Mouse (Mus musculus) intestine, embryonic 16.5 days (tissue): ENCODE measurements around the gene Ptch2. TPM values are rescaled to one million over a fixed set of nuclear protein-coding genes. Genes with fewer than 3 reads are reported as not detected.

Experiments
- ATAC-seq: fragments of 200-750 bp; cut with Nextera tagmentation; 2 replicates; pipeline ENCODE4 v1.8.0; 2017; ENCODE audit warnings: moderate TSS enrichment, moderate library complexity
- H3K27ac ChIP-seq: fragments of 300-500 bp; sonication (generic); 2 replicates; pipeline ENCODE4 v1.5.1; 2014; ENCODE audit warnings: mild to moderate bottlenecking, low read length
- H3K27me3 ChIP-seq: fragments of 300-500 bp; sonication (generic); replicated peaks from 2 replicates; pipeline ENCODE4 v1.6.1; 2014; ENCODE audit warnings: low read length, control low read depth, mixed read lengths; ENCODE audit not compliant: control insufficient read depth, insufficient read depth
- H3K36me3 ChIP-seq: fragments of 300-500 bp; sonication (generic); 2 replicates; pipeline ENCODE4 v1.6.1; 2014; ENCODE audit warnings: low read length, control low read depth; ENCODE audit not compliant: control insufficient read depth, insufficient read depth
- H3K4me1 ChIP-seq: fragments of 300-500 bp; sonication (generic); 2 replicates; pipeline ENCODE4 v1.6.1; 2014; ENCODE audit warnings: low read length, control low read depth, mixed read lengths; ENCODE audit not compliant: control insufficient read depth, insufficient read depth
- H3K4me2 ChIP-seq: fragments of 300-500 bp; sonication (generic); 2 replicates; pipeline ENCODE4 v1.6.1; 2014; ENCODE audit warnings: low read depth, low read length, control low read depth
- H3K4me3 ChIP-seq: fragments of 300-500 bp; sonication (generic); 2 replicates; pipeline ENCODE4 v1.5.1; 2014; ENCODE audit warnings: mild to moderate bottlenecking, low read length
- H3K9ac ChIP-seq: fragments of 300-500 bp; sonication (generic); 2 replicates; pipeline ENCODE4 v1.6.1; 2014; ENCODE audit warnings: low read depth, low read length
- H3K9me3 ChIP-seq: fragments of 300-500 bp; sonication (generic); 2 replicates; pipeline ENCODE4 v1.6.1; 2016; ENCODE audit warnings: low read length, control low read depth; ENCODE audit not compliant: control insufficient read depth
- WGBS: fragments of 180-500 bp; shearing (Covaris S2); extraction: QIAGEN DNeasy Blood & Tissue Kit; methylation state at CpG from one replicate; pipeline ENCODE4 v1.1.7; 2014; 5-methylcytosine and 5-hydroxymethylcytosine counted together
- polyA plus RNA-seq: library from polyadenylated mRNA; unstranded; fragments of >200 nt; fragmentation: Nextera tagmentation; extraction: Ambion mirVana; gene quantifications from 2 replicates; pipeline ENCODE4 v1.2.1, GENCODE M21; 2015

Ptch2 gene
- polyA plus RNA-seq, 1 experiment from 2014 or later: 6.2 TPM

- peak overlapping the region; percentile 91 for H3K27ac ChIP-seq
- H3K4me3 ChIP-seq: 0 out of 2 replicates have a peak overlapping the region, but pooled peaks have one; percentile 0
- no peaks in the 10 kb centered on the region for H3K27me3 ChIP-seq
- ATAC-seq: no peak
- peak overlapping the region; percentile 12 for H3K9ac ChIP-seq
- 55% methylated on average over 14 of the region's 14 CpGs for WGBS
- peaks cover 27% of the 10 kb centered on the region for H3K4me1 ChIP-seq
- H3K4me2 ChIP-seq: 0 out of 2 replicates have a peak overlapping the region, but pooled peaks have one; percentile 4
- H3K36me3 ChIP-seq: peaks cover 5% of the 10 kb centered on the region
- no peaks in the 10 kb centered on the region for H3K9me3 ChIP-seq
Measured at GRCm38 (mm10) chr4:117124518-117125347, 28.9 kb downstream of the Ptch2 start.

- ATAC-seq: peak; percentile 57
- 35% methylated on average over 8 of the region's 8 CpGs for WGBS
- peak within 1 kb of the TSS; percentile 32; the same call in 1 of the 2 replicates for H3K4me2 ChIP-seq
Measured at GRCm38 (mm10) chr4:117125348-117125909, 29.6 kb downstream of the Ptch2 start, which contains the start of gene Btbd19. Gene Btbd19 (minus strand): TSS chr4:117125725.

GRCm38 (mm10) chr4:117125910-117126674 lies 30.2 kb downstream of the Ptch2 start:
- H3K27ac ChIP-seq: peak overlapping the region; percentile 91
- no peaks in the 10 kb centered on the region for H3K9me3 ChIP-seq
- H3K4me3 ChIP-seq: no peak overlapping the region
- peak overlapping the region; percentile 32; the same call in 1 of the 2 replicates for H3K4me2 ChIP-seq
- peaks cover 5% of the 10 kb centered on the region for H3K36me3 ChIP-seq
- 47% methylated on average over 15 of the region's 15 CpGs for WGBS
- H3K9ac ChIP-seq: peak overlapping the region; percentile 12
- H3K4me1 ChIP-seq: peaks cover 27% of the 10 kb centered on the region
- peak; percentile 80 for ATAC-seq
- H3K27me3 ChIP-seq: no peaks in the 10 kb centered on the region

More at GRCm38 (mm10) chr4:117125348-117125909, 29.6 kb downstream of the Ptch2 start, which contains the start of gene Btbd19:
- H3K27me3 ChIP-seq: no peaks in the 10 kb centered on the region
- peaks cover 27% of the 10 kb centered on the region for H3K4me1 ChIP-seq
- H3K9ac ChIP-seq: peak within 1 kb of the TSS; percentile 12
- peaks cover 5% of the 10 kb centered on the region for H3K36me3 ChIP-seq
- H3K4me3 ChIP-seq: 0 out of 2 replicates have a peak within 1 kb of the TSS, but pooled peaks have one; percentile 0
- no peaks in the 10 kb centered on the region for H3K9me3 ChIP-seq
- peak within 1 kb of the TSS; percentile 91 for H3K27ac ChIP-seq

GRCm38 (mm10) chr4:117126675-117127290 lies 30.9 kb downstream of the Ptch2 start, which contains the start of gene Tctex1d4:
Gene Tctex1d4 (plus strand): TSS chr4:117126794.
- Histone ChIP-seq H3K9me3 (no peaks in the 10 kb centered on the region), H3K36me3 (peaks cover 11% of the 10 kb centered on the region), H3K9ac (peak within 1 kb of the TSS; percentile 12), H3K27ac (peak within 1 kb of the TSS; percentile 91), H3K4me2 (peak within 1 kb of the TSS; percentile 32; the same call in 1 of the 2 replicates), H3K27me3 (no peaks in the 10 kb centered on the region), H3K4me3 (no peak within 1 kb of the TSS), H3K4me1 (peaks cover 25% of the 10 kb centered on the region)
- 72% methylated on average over 9 of the region's 9 CpGs for WGBS
- peak; percentile 24; the same call in 1 of the 2 replicates for ATAC-seq

- ATAC-seq: no peak
- no peak overlapping the region for H3K4me2 ChIP-seq
- H3K27me3 ChIP-seq: peaks cover 3% of the 10 kb centered on the region; the same call in 1 of the 2 replicates
- H3K9me3 ChIP-seq: no peaks in the 10 kb centered on the region
- H3K4me1 ChIP-seq: peaks cover 32% of the 10 kb centered on the region
- peaks cover 11% of the 10 kb centered on the region for H3K36me3 ChIP-seq
- no peak overlapping the region for H3K27ac ChIP-seq
- H3K9ac ChIP-seq: no peak overlapping the region
- H3K4me3 ChIP-seq: no peak overlapping the region
- 88% methylated on average over 33 of the region's 33 CpGs for WGBS
Measured at GRCm38 (mm10) chr4:117127991-117128686, 32.3 kb downstream of the Ptch2 start.

- WGBS: 82% methylated on average over 6 of the region's 6 CpGs
- Histone ChIP-seq H3K36me3 (peaks cover 11% of the 10 kb centered on the region), H3K27ac (no peak overlapping the region)
Measured at GRCm38 (mm10) chr4:117130790-117131189, 34.9 kb downstream of the Ptch2 start.

GRCm38 (mm10) chr4:117131198-117131597 lies 35.3 kb downstream of the Ptch2 start:
- Histone ChIP-seq H3K4me1 (peaks cover 25% of the 10 kb centered on the region), H3K27ac (no peak overlapping the region), H3K36me3 (peaks cover 11% of the 10 kb centered on the region), H3K4me3 (no peak overlapping the region), H3K9ac (no peak overlapping the region), H3K9me3 (no peaks in the 10 kb centered on the region), H3K27me3 (peaks cover 3% of the 10 kb centered on the region; the same call in 1 of the 2 replicates), H3K4me2 (no peak overlapping the region)
- WGBS: 78% methylated on average over 6 of the region's 6 CpGs
- ATAC-seq: no peak

More at GRCm38 (mm10) chr4:117130790-117131189, 34.9 kb downstream of the Ptch2 start:
- no peak overlapping the region for H3K4me2 ChIP-seq
- H3K9ac ChIP-seq: no peak overlapping the region
- H3K27me3 ChIP-seq: peaks cover 3% of the 10 kb centered on the region; the same call in 1 of the 2 replicates
- H3K4me3 ChIP-seq: no peak overlapping the region
- H3K4me1 ChIP-seq: peaks cover 29% of the 10 kb centered on the region
- no peaks in the 10 kb centered on the region for H3K9me3 ChIP-seq
- ATAC-seq: no peak
